In genomic region chr8:126913241-126914106, GRCm38 (mm10) we compare ENCODE assay signal across 8 mouse cellular contexts. TPM values are rescaled to one million over a fixed set of nuclear protein-coding genes. Genes with fewer than 3 reads are reported as not detected.
DNase-seq lines count a peak whose midpoint lies in the region; ATAC-seq and TF ChIP-seq lines count a peak whose summit lies in the region.

No protein-coding gene starts in this region.

- H3K9me3 ChIP-seq in midbrain, embryonic 13.5 days, result no peaks in the 10 kb centered on the region
- H3K9me3 ChIP-seq in midbrain, embryonic 14.5 days (ENCODE audit: control insufficient read depth, low read length), result no peaks in the 10 kb centered on the region
- no peaks in the 10 kb centered on the region for H3K9me3 ChIP-seq in limb, embryonic 14.5 days (ENCODE audit: control insufficient read depth, low read length)

- no peak overlapping the region for H3K27ac ChIP-seq in midbrain, embryonic 13.5 days
- H3K27ac ChIP-seq in midbrain, embryonic 14.5 days (replicated peaks; ENCODE audit: low read depth, low read length), result no peak overlapping the region
- peak overlapping the region; percentile 65 for H3K27ac ChIP-seq in limb, embryonic 14.5 days (replicated peaks; ENCODE audit: low read depth, low read length)

- H3K27me3 ChIP-seq in midbrain, embryonic 13.5 days, result no peaks in the 10 kb centered on the region
- no peaks in the 10 kb centered on the region for H3K27me3 ChIP-seq in midbrain, embryonic 14.5 days (ENCODE audit: control insufficient read depth, insufficient read depth, low read length)
- H3K27me3 ChIP-seq in limb, embryonic 14.5 days (ENCODE audit: control insufficient read depth, insufficient read depth, low read length), result no peaks in the 10 kb centered on the region

- H3K36me3 ChIP-seq in midbrain, embryonic 13.5 days, result no peaks in the 10 kb centered on the region
- no peaks in the 10 kb centered on the region for H3K36me3 ChIP-seq in midbrain, embryonic 14.5 days (ENCODE audit: control insufficient read depth, insufficient read depth, low read length)
- no peaks in the 10 kb centered on the region for H3K36me3 ChIP-seq in limb, embryonic 14.5 days (ENCODE audit: control insufficient read depth, insufficient read depth, low read length)

- ATAC-seq in midbrain, embryonic 13.5 days, result 0 out of 2 replicates have a peak, but pooled peaks have one; percentile 14
- ATAC-seq in midbrain, embryonic 14.5 days (ENCODE audit: low FRiP score, low TSS enrichment), result no peak
- ATAC-seq in limb, embryonic 14.5 days (ENCODE audit: low FRiP score, low read depth), result peak; percentile 32
- no peak for ATAC-seq in erythroblast, adult 5-6 weeks (replicated peaks; ENCODE audit: low FRiP score, poor library complexity, severe bottlenecking)

- no peak overlapping the region for H3K9ac ChIP-seq in midbrain, embryonic 13.5 days (replicated peaks)
- H3K9ac ChIP-seq in midbrain, embryonic 14.5 days (replicated peaks; ENCODE audit: low read length), result no peak overlapping the region
- H3K9ac ChIP-seq in limb, embryonic 14.5 days (ENCODE audit: low read depth, low read length, severe bottlenecking), result no peak overlapping the region

- intact Hi-C loops in heart, postnatal 10 days (cut with DNase I), result loop anchor here (2.0 to 5.0 kb wide), 2 partner anchors 27 to 71 kb away; no protein-coding TSS in a partner anchor

- DNase-seq in midbrain, embryonic 14.5 days, result no peak
- peak; percentile 82 to 94 for DNase-seq in cerebellum, postnatal 14 days
- peak; percentile 82 to 88 for DNase-seq in heart, postnatal 10 days
- peak; percentile 70 for DNase-seq in limb, embryonic 14.5 days (ENCODE audit: low spot score)
- no peak for DNase-seq in spleen, postnatal 10 days (ENCODE audit: low spot score in 2 of 2)
- DNase-seq in right cerebral cortex, postnatal 25 days, result no peak

- H3K4me1 ChIP-seq in midbrain, embryonic 13.5 days (replicated peaks), result peaks cover 14% of the 10 kb centered on the region; the same call in 1 of the 2 replicates
- H3K4me1 ChIP-seq in midbrain, embryonic 14.5 days (ENCODE audit: control insufficient read depth, insufficient read depth, low read length), result no peaks in the 10 kb centered on the region
- peaks cover 26% of the 10 kb centered on the region; the same call in 1 of the 2 replicates for H3K4me1 ChIP-seq in limb, embryonic 14.5 days (ENCODE audit: control insufficient read depth, insufficient read depth, low read length)

- WGBS in midbrain, embryonic 13.5 days, result 67% methylated on average over 12 of the region's 12 CpGs
- 58% methylated on average over 12 of the region's 12 CpGs for WGBS in midbrain, embryonic 14.5 days
- 19% methylated on average over 12 of the region's 12 CpGs for WGBS in limb, embryonic 14.5 days

- no peak overlapping the region for H3K4me3 ChIP-seq in midbrain, embryonic 13.5 days (replicated peaks)
- H3K4me3 ChIP-seq in midbrain, embryonic 14.5 days (replicated peaks; ENCODE audit: low read depth, low read length), result no peak overlapping the region
- H3K4me3 ChIP-seq in limb, embryonic 14.5 days (replicated peaks; ENCODE audit: low read length), result no peak overlapping the region

- no peak overlapping the region for H3K4me2 ChIP-seq in midbrain, embryonic 13.5 days (replicated peaks)
- H3K4me2 ChIP-seq in midbrain, embryonic 14.5 days (ENCODE audit: low read length), result no peak overlapping the region
- H3K4me2 ChIP-seq in limb, embryonic 14.5 days (replicated peaks; ENCODE audit: low read depth, low read length, severe bottlenecking), result no peak overlapping the region

- no peak for TF ChIP-seq POLR2A in limb, embryonic 14.5 days (IDR thresholded peaks at IDR 0.05; ENCODE audit: borderline replicate concordance, extremely low read depth, insufficient read depth, insufficient read length)

RNA-seq across cellular contexts. Expression of gene Tomm20, which starts 32.2 kb away (rescaled TPM):
- 198 and 207 TPM in 2 replicates for polyA plus RNA-seq in midbrain, embryonic 13.5 days (2015; fragmentation: Nextera tagmentation; extraction: Ambion mirVana)
- polyA plus RNA-seq in midbrain, embryonic 14.5 days (2014; fragmentation: Nextera tagmentation; extraction: Ambion mirVana), result 205 and 220 TPM in 2 replicates
- 100 to 1,000 TPM in 1 of 2 experiments, 10 to 100 TPM in 1; 96.6 to 108 TPM for total RNA-seq in heart, postnatal 10 days (2021)
- polyA plus RNA-seq in limb, embryonic 14.5 days (2012; rRNA removed), result 75.8 and 251 TPM in 2 replicates
- 208 and 210 TPM in 2 replicates for polyA plus RNA-seq in limb, embryonic 14.5 days (2014; fragmentation: Nextera tagmentation; extraction: Ambion mirVana)
- total RNA-seq in erythroblast, adult 5-6 weeks (2015; ENCODE audit: low replicate concordance), result 14.4 and 15.8 TPM in 2 replicates
- 42.5 and 56.2 TPM in 2 replicates for total RNA-seq in erythroblast, adult 5-6 weeks (2017; ENCODE audit: low replicate concordance)

RNA-seq across cellular contexts. Expression of gene Rbm34, which starts 57.4 kb away (rescaled TPM):
- 26.5 and 29.6 TPM in 2 replicates for polyA plus RNA-seq in midbrain, embryonic 13.5 days (2015; fragmentation: Nextera tagmentation; extraction: Ambion mirVana)
- 25.5 and 28.1 TPM in 2 replicates for polyA plus RNA-seq in midbrain, embryonic 14.5 days (2014; fragmentation: Nextera tagmentation; extraction: Ambion mirVana)
- 1 to 10 TPM; 5.5 to 6.2 TPM for total RNA-seq in heart, postnatal 10 days (2021)
- polyA plus RNA-seq in limb, embryonic 14.5 days (2012; rRNA removed), result 7.3 and 12.8 TPM in 2 replicates
- polyA plus RNA-seq in limb, embryonic 14.5 days (2014; fragmentation: Nextera tagmentation; extraction: Ambion mirVana), result 25.4 and 25.9 TPM in 2 replicates
- 5.2 and 10.6 TPM in 2 replicates for total RNA-seq in erythroblast, adult 5-6 weeks (2015; ENCODE audit: low replicate concordance)
- total RNA-seq in erythroblast, adult 5-6 weeks (2017; ENCODE audit: low replicate concordance), result 3.8 and 5.7 TPM in 2 replicates

Comparison
In these comparisons a context has a peak if more than half of its experiments do, and no peak if none do; other contexts are left out.
1. ATAC-seq: peak in midbrain, embryonic 13.5 days (single experiment) and limb, embryonic 14.5 days (single experiment); none in midbrain, embryonic 14.5 days (single experiment) and erythroblast, adult 5-6 weeks (single experiment).
2. DNase-seq: peak in cerebellum, postnatal 14 days (2 of 2), heart, postnatal 10 days (2 of 2) and limb, embryonic 14.5 days (single experiment); none in midbrain, embryonic 14.5 days (single experiment), spleen, postnatal 10 days (0 of 2) and right cerebral cortex, postnatal 25 days (single experiment).